Mouse (Mus musculus) neural tube, embryonic 12.5 days (tissue): ENCODE measurements around the gene Chgb. TPM values are rescaled to one million over a fixed set of nuclear protein-coding genes. Genes with fewer than 3 reads are reported as not detected.

Source experiments
- ATAC-seq: fragments of 200-750 bp; cut with Nextera tagmentation; 2 replicates; pipeline ENCODE4 v1.8.0; 2017; ENCODE audit warnings: low read depth, mild to moderate bottlenecking, moderate TSS enrichment, moderate library complexity; ENCODE audit not compliant: low FRiP score
- H3K27ac ChIP-seq: fragments of 300-500 bp; sonication (generic); 2 replicates; pipeline ENCODE4 v1.5.1; 2016
- H3K27me3 ChIP-seq: fragments of 300-500 bp; sonication (generic); replicated peaks from 2 replicates; pipeline ENCODE4 v1.6.1; 2016; ENCODE audit warnings: mild to moderate bottlenecking
- H3K36me3 ChIP-seq: fragments of 300-500 bp; sonication (generic); 2 replicates; pipeline ENCODE4 v1.6.1; 2016; ENCODE audit warnings: mild to moderate bottlenecking
- H3K4me1 ChIP-seq: fragments of 300-500 bp; sonication (generic); 2 replicates; pipeline ENCODE4 v1.6.1; 2016
- H3K4me2 ChIP-seq: fragments of 300-500 bp; sonication (generic); replicated peaks from 2 replicates; pipeline ENCODE4 v1.6.1; 2016; ENCODE audit warnings: mild to moderate bottlenecking
- H3K4me3 ChIP-seq: fragments of 300-500 bp; sonication (generic); 2 replicates; pipeline ENCODE4 v1.5.1; 2016
- H3K9ac ChIP-seq: fragments of 300-500 bp; sonication (generic); 2 replicates; pipeline ENCODE4 v1.6.1; 2016; ENCODE audit warnings: mild to moderate bottlenecking
- H3K9me3 ChIP-seq: fragments of 300-500 bp; sonication (generic); 2 replicates; pipeline ENCODE4 v1.6.1; 2016; ENCODE audit warnings: mild to moderate bottlenecking
- WGBS: fragments of 180-500 bp; shearing (Covaris S2); methylation state at CpG from one replicate; pipeline ENCODE4 v1.1.7; 2016; 5-methylcytosine and 5-hydroxymethylcytosine counted together
- polyA plus RNA-seq: library from polyadenylated mRNA; unstranded; fragments of >200 nt; fragmentation: Nextera tagmentation; extraction: Ambion mirVana; gene quantifications from 2 replicates; pipeline ENCODE4 v1.2.1, GENCODE M21; 2016

Gene Chgb
- polyA plus RNA-seq, 1 experiment from 2014 or later: 37.9 TPM

DNA sequence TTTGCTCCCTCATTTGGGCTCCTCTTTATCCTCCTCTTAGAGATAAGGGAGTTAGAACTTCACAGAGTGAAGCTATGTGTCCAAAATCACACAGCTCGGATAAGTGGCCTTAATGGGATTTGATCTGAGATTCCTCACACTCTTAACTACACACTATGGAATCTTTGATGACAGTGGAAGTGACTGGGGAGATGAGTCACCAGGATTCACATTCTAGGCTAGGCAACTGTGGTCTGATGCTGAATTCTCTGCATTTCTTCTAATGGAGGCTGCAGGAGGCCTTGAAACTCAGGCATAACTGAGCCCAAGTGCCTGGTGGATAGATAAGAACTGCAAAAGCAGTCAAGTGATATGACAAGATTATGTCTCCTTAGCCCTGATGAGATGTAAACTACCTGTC is 10.3 kb upstream of the Chgb start:
- Histone ChIP-seq H3K4me2 (no peak overlapping the region), H3K9ac (no peak overlapping the region), H3K36me3 (no peaks in the 10 kb centered on the region), H3K4me3 (no peak overlapping the region), H3K27ac (no peak overlapping the region), H3K4me1 (no peaks in the 10 kb centered on the region), H3K9me3 (no peaks in the 10 kb centered on the region), H3K27me3 (no peaks in the 10 kb centered on the region)
- WGBS: 80% methylated on average over 1 of the region's 1 CpGs
- ATAC-seq: no peak

DNA sequence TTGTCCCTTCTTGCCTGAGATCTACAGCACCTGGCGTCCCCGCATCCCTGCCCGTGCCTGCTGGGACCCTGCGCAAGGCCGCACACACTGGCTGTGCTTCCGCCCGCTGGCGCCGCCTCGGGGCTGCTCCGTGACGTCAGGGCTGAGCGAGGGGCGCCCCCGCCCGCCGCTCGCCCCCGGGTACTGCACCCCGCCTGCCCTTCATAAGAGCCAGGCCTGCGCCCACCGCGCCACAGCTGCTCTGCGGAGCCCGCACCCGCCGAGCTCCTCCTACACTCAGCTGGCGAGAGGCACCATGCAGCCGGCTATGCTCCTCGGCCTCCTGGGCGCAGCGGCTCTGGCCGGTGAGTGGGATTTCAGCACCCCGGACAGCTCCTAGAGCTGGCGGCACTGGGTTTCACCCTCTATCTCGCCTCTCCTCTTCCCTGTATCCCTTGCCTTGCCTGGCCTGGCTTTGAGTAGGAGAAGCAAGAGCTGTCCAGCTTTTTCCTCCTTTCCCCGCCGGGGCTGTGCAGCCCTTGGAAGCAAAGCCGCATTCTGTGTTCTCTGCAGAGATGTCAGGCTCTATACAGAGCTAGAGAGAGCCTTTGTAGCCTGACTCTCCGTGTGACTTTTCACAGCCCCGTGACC is 476 bp downstream of the Chgb start:
- peak overlapping the region; percentile 74 for H3K9ac ChIP-seq
- no peaks in the 10 kb centered on the region for H3K36me3 ChIP-seq
- ATAC-seq: peak; percentile 99
- peak overlapping the region; percentile 71 for H3K4me2 ChIP-seq
- H3K4me1 ChIP-seq: peaks cover 6% of the 10 kb centered on the region; the same call in 1 of the 2 replicates
- H3K27me3 ChIP-seq: no peaks in the 10 kb centered on the region
- peak overlapping the region; percentile 45 for H3K4me3 ChIP-seq
- peak overlapping the region; percentile 84 for H3K27ac ChIP-seq
- no peaks in the 10 kb centered on the region for H3K9me3 ChIP-seq
- WGBS: under 1% methylated on average over 41 of the region's 41 CpGs

- H3K4me2 ChIP-seq: no peak overlapping the region
Measured at GRCm38 (mm10) chr2:132784039-132784438, 3.0 kb downstream of the Chgb start.

GRCm38 (mm10) chr2:132793441-132794203 is 12.5 kb downstream of the Chgb start:
- Histone ChIP-seq H3K4me1 (no peaks in the 10 kb centered on the region), H3K4me3 (no peak overlapping the region), H3K27me3 (no peaks in the 10 kb centered on the region), H3K9ac (no peak overlapping the region), H3K4me2 (no peak overlapping the region), H3K9me3 (no peaks in the 10 kb centered on the region), H3K27ac (no peak overlapping the region), H3K36me3 (peaks cover 14% of the 10 kb centered on the region)
- no peak for ATAC-seq
- 87% methylated on average over 19 of the region's 19 CpGs for WGBS

More at GRCm38 (mm10) chr2:132784039-132784438, 3.0 kb downstream of the Chgb start:
- H3K27ac ChIP-seq: no peak overlapping the region
- no peaks in the 10 kb centered on the region for H3K9me3 ChIP-seq
- no peaks in the 10 kb centered on the region for H3K36me3 ChIP-seq
- 85% methylated on average over 6 of the region's 6 CpGs for WGBS
- no peak for ATAC-seq
- H3K4me1 ChIP-seq: 0 out of 2 replicates have a peak, but pooled peaks cover 6% of the 10 kb centered on the region
- no peak overlapping the region for H3K9ac ChIP-seq
- no peak overlapping the region for H3K4me3 ChIP-seq
- H3K27me3 ChIP-seq: no peaks in the 10 kb centered on the region

DNA sequence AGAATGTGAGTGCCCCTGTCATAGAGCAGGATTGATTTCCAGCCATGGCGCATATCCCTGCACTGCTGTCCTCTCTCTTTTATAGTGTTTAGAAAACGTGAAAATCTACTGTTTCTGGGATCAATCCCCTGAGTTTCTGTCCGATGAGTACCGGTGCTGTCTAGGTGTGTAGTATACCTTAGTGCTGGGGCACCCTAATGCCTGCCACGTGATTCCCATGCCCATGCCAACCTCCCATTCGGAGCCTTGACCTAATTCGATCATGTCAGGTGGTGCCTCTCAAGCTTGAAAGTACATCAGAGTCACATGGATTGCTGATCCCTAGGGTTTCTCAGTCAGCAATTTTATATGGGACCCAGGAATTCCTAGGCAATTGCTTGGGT is 13.1 kb downstream of the Chgb start:
- no peak overlapping the region for H3K27ac ChIP-seq
- H3K4me1 ChIP-seq: no peaks in the 10 kb centered on the region
- no peak overlapping the region for H3K4me3 ChIP-seq
- H3K9me3 ChIP-seq: no peaks in the 10 kb centered on the region
- no peak overlapping the region for H3K9ac ChIP-seq
- H3K27me3 ChIP-seq: no peaks in the 10 kb centered on the region
- 89% methylated on average over 7 of the region's 7 CpGs for WGBS
- no peak overlapping the region for H3K4me2 ChIP-seq
- peaks cover 14% of the 10 kb centered on the region for H3K36me3 ChIP-seq
- ATAC-seq: no peak

- 83% methylated on average over 2 of the region's 2 CpGs for WGBS
- Histone ChIP-seq H3K36me3 (peaks cover 47% of the 10 kb centered on the region), H3K27me3 (no peaks in the 10 kb centered on the region), H3K9ac (no peak overlapping the region), H3K9me3 (no peaks in the 10 kb centered on the region), H3K27ac (no peak overlapping the region), H3K4me1 (no peaks in the 10 kb centered on the region), H3K4me2 (no peak overlapping the region), H3K4me3 (no peak overlapping the region)
- ATAC-seq: no peak
Measured at GRCm38 (mm10) chr2:132802976-132803375, 21.9 kb downstream of the Chgb start.

DNA sequence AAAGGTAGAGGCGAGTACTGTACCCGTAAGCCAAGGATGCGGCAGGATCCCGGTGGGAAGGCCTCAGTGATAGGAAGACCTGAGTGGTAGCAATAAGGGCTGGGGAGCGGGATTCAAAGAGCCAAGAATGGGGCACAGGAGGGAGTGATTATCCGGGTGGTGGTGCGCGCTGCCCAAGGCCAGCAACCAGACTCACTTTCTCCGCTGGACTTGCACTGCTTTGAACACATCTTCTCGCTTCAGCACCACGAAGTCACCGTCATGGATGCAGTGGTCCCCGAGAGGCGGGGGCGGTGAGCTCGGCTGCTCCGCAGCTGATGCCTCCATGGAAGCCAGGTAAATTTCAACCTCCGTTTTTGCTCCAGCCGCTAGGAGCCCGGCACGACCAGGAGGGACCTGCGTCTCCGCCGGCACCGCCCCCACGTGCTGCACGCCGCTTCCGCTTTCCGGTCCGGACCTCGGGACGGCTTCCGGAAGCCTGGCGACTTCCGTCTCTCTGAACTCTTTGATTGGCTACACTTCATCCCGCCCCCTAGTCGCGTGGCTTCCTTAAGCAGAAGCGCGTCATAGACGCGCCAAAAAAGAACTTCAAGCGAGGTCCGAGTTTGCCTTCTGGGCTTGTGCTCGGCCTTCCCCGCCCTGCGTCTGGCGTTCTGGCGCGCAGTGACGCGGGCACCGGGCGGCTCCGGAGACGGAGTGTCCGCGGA is 34.7 kb downstream of the Chgb start, which contains the start of the genes Trmt6 and Mcm8:
Trmt6 (minus strand) TSS at position 448 of the 707 bp plus-strand sequence.
Mcm8 (plus strand) TSS at position 534 of the 707 bp plus-strand sequence.
- Histone ChIP-seq H3K9ac (peak within 1 kb of the TSS; percentile 69), H3K9me3 (no peaks in the 10 kb centered on the region), H3K27ac (no peak within 1 kb of the TSS), H3K4me2 (peak within 1 kb of the TSS; percentile 85), H3K27me3 (no peaks in the 10 kb centered on the region), H3K36me3 (peaks cover 23% of the 10 kb centered on the region), H3K4me3 (peak within 1 kb of the TSS; percentile 76), H3K4me1 (peaks cover 10% of the 10 kb centered on the region; the same call in 1 of the 2 replicates)
- under 1% methylated on average over 59 of the region's 59 CpGs for WGBS
- peak; percentile 100 for ATAC-seq

GRCm38 (mm10) chr2:132841071-132841470 is 60.0 kb downstream of the Chgb start:
- H3K9ac ChIP-seq: no peak overlapping the region
- WGBS: 92% methylated on average over 4 of the region's 4 CpGs
- H3K27me3 ChIP-seq: no peaks in the 10 kb centered on the region
- H3K36me3 ChIP-seq: peaks cover 6% of the 10 kb centered on the region; the same call in 1 of the 2 replicates
- H3K4me3 ChIP-seq: no peak overlapping the region
- H3K27ac ChIP-seq: no peak overlapping the region
- no peak for ATAC-seq
- H3K4me2 ChIP-seq: no peak overlapping the region
- H3K9me3 ChIP-seq: no peaks in the 10 kb centered on the region
- H3K4me1 ChIP-seq: no peaks in the 10 kb centered on the region

Other genes starting within 250 kb of the Chgb start
- 74.9 and 76.6 TPM in 2 replicates for gene Gpcpd1, start 193.5 kb upstream of the Chgb start, polyA plus RNA-seq
- 20.4 and 21.4 TPM in 2 replicates for gene Shld1, start 94.3 kb upstream of the Chgb start, polyA plus RNA-seq
- 28.5 and 30.6 TPM in 2 replicates for gene Trmt6, start 34.8 kb downstream of the Chgb start, polyA plus RNA-seq
- gene Mcm8, start 34.9 kb downstream of the Chgb start, polyA plus RNA-seq: 12.5 and 13.0 TPM in 2 replicates
- 25.8 and 28.0 TPM in 2 replicates for gene Crls1, start 65.4 kb downstream of the Chgb start, polyA plus RNA-seq
- gene Lrrn4, start 99.6 kb downstream of the Chgb start, polyA plus RNA-seq: 0.05 TPM in 2 replicates
- gene Fermt1, start 164.6 kb downstream of the Chgb start, polyA plus RNA-seq: 1.8 and 2.2 TPM in 2 replicates